Mouse (Mus musculus) heart, embryonic 14.5 days (tissue): Measurements from ENCODE around the gene Itpr3. TPM values are rescaled to one million over a fixed set of nuclear protein-coding genes. Genes with fewer than 3 reads are reported as not detected.
A peak's percentile ranks its signal among the peaks of the same experiment; 100 is the strongest.

Experiments used
- ATAC-seq: fragments of 200-750 bp; cut with Nextera tagmentation; 2 replicates; pipeline ENCODE4 v1.8.0; 2017; ENCODE audit warnings: low read depth, moderate TSS enrichment; ENCODE audit not compliant: insufficient number of reproducible peaks, insufficient read depth, low FRiP score
- H3K27ac ChIP-seq, 2 experiments: fragments of 200-500 bp in 1 of 2; fragments of 300-500 bp in 1 of 2; sonication (generic) in 1 of 2; replicated peaks in 1 of 2; 2 replicates each; pipeline ENCODE4 v1.5.1; 2012 to 2014; ENCODE audit warnings: low read depth in 2 of 2, low read length in 2 of 2, control low read depth in 1 of 2, mild to moderate bottlenecking in 1 of 2, mixed read lengths in 1 of 2; ENCODE audit not compliant: control insufficient read depth in 1 of 2, insufficient read depth in 1 of 2
- H3K27me3 ChIP-seq: fragments of 300-500 bp; sonication (generic); 2 replicates; pipeline ENCODE4 v1.6.1; 2014; ENCODE audit warnings: mild to moderate bottlenecking, low read length, control low read depth; ENCODE audit not compliant: control insufficient read depth, insufficient read depth
- H3K36me3 ChIP-seq: fragments of 300-500 bp; sonication (generic); 2 replicates; pipeline ENCODE4 v1.6.1; 2014; ENCODE audit warnings: mild to moderate bottlenecking, control low read depth, low read length, mixed read lengths; ENCODE audit not compliant: control insufficient read depth, insufficient read depth
- H3K4me1 ChIP-seq, 2 experiments: fragments of 200-500 bp in 1 of 2; fragments of 300-500 bp in 1 of 2; sonication (generic) in 1 of 2; 2 replicates each; pipeline ENCODE4 v1.6.1; 2012 to 2014; ENCODE audit warnings: low read length in 2 of 2, control low read depth in 1 of 2, mixed read lengths in 1 of 2; ENCODE audit not compliant: control insufficient read depth in 2 of 2, insufficient read depth in 2 of 2
- H3K4me2 ChIP-seq: fragments of 300-500 bp; sonication (generic); 2 replicates; pipeline ENCODE4 v1.6.1; 2014; ENCODE audit warnings: mild to moderate bottlenecking, low read length
- H3K4me3 ChIP-seq, 2 experiments: fragments of 200-500 bp in 1 of 2; fragments of 300-500 bp in 1 of 2; sonication (generic) in 1 of 2; 2 replicates each; pipeline ENCODE4 v1.5.1; 2012 to 2014; ENCODE audit warnings: low read length in 2 of 2, mild to moderate bottlenecking in 2 of 2, control low read depth in 1 of 2, low read depth in 1 of 2, moderate library complexity in 1 of 2; ENCODE audit not compliant: control insufficient read depth in 1 of 2, insufficient read depth in 1 of 2
- H3K9ac ChIP-seq: fragments of 300-500 bp; sonication (generic); 2 replicates; pipeline ENCODE4 v1.6.1; 2014; ENCODE audit warnings: mild to moderate bottlenecking, low read length
- H3K9me3 ChIP-seq: fragments of 300-500 bp; sonication (generic); 2 replicates; pipeline ENCODE4 v1.6.1; 2016; ENCODE audit warnings: low read length, control low read depth; ENCODE audit not compliant: control insufficient read depth
- WGBS: fragments of 180-500 bp; shearing (Covaris S2); extraction: QIAGEN DNeasy Blood & Tissue Kit; methylation state at CpG from one replicate; pipeline ENCODE4 v1.1.7; 2014; 5-methylcytosine and 5-hydroxymethylcytosine counted together
- polyA plus RNA-seq: library from polyadenylated mRNA; unstranded; fragments of >200 nt; fragmentation: Nextera tagmentation; extraction: Ambion mirVana; gene quantifications from 2 replicates; pipeline ENCODE4 v1.2.1, GENCODE M21; 2014

The Itpr3 gene
- polyA plus RNA-seq, 1 experiment from 2014 or later, result 1.7 TPM

GRCm38 (mm10) chr17:27078499-27078898 lies 21.4 kb downstream of the Itpr3 start:
- peaks cover 13 to 17% of the 10 kb centered on the region in 2 experiments for H3K4me1 ChIP-seq
- 57% methylated on average over 6 of the region's 6 CpGs for WGBS
- no peak overlapping the region for H3K4me2 ChIP-seq
- no peaks in the 10 kb centered on the region for H3K27me3 ChIP-seq
- H3K4me3 ChIP-seq, result no peak overlapping the region
- H3K9me3 ChIP-seq, result 0 out of 2 replicates have a peak, but pooled peaks cover 4% of the 10 kb centered on the region
- H3K27ac ChIP-seq, result no peak overlapping the region
- no peaks in the 10 kb centered on the region for H3K36me3 ChIP-seq
- ATAC-seq, result no peak
- H3K9ac ChIP-seq, result no peak overlapping the region

DNA sequence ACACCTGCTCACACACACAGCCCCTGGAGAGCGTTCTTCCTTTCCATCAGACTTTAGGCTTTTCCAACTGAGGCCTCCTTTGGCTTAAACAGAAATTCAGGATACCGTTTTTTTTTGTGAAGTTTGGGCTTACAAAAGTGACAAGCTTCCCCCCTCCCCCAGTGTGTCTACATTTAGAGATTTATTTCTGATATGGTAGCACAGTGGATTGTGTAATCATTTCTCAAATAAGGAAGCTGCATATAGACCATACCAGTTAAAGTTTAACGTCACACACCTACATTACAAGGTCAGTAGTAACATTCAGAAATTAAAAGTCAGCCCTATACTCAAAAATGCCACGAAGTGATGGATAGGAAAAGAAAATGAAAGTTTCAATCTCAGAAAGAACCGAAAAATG lies 24.8 kb downstream of the Itpr3 start:
- 0 out of 2 replicates have a peak, but pooled peaks cover 6% of the 10 kb centered on the region for H3K9me3 ChIP-seq
- H3K4me3 ChIP-seq, result no peak overlapping the region
- no peak overlapping the region for H3K9ac ChIP-seq
- peaks cover 9 to 19% of the 10 kb centered on the region in 2 experiments for H3K4me1 ChIP-seq
- H3K27me3 ChIP-seq, result no peaks in the 10 kb centered on the region
- no peak overlapping the region for H3K4me2 ChIP-seq
- no peak for ATAC-seq
- no peaks in the 10 kb centered on the region for H3K36me3 ChIP-seq
- no peak overlapping the region for H3K27ac ChIP-seq
- WGBS, result 79% methylated on average over 5 of the region's 5 CpGs

GRCm38 (mm10) chr17:27082796-27083195 lies 25.7 kb downstream of the Itpr3 start:
- H3K27ac ChIP-seq, result no peak overlapping the region
- no peak for ATAC-seq
- H3K27me3 ChIP-seq, result no peaks in the 10 kb centered on the region
- 35% methylated on average over 8 of the region's 8 CpGs for WGBS
- no peaks in the 10 kb centered on the region for H3K36me3 ChIP-seq
- H3K9me3 ChIP-seq, result 0 out of 2 replicates have a peak, but pooled peaks cover 5% of the 10 kb centered on the region
- H3K9ac ChIP-seq, result no peak overlapping the region
- H3K4me3 ChIP-seq, result no peak overlapping the region
- peaks cover 9 to 19% of the 10 kb centered on the region in 2 experiments for H3K4me1 ChIP-seq
- H3K4me2 ChIP-seq, result no peak overlapping the region

DNA sequence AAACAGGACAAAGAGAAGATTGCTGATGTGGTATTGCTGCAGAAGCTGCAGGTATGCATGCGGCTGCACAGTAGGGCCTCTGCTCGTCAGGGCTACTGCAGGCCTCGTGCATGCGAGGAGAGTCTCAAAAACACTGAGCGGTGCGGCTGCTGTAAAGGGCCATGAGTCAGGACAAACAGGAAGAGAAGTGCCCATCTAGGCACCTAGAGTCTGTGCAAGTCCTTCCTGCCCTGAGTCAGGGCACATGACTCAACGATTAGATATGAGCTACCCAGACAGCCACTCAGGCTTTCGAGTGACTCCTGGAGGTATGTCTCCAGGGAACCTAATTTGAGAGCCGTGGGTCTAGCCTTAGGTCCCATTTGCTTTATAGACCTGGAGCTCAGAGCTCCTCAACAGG lies 26.5 kb downstream of the Itpr3 start:
- peak; percentile 55 for ATAC-seq
- WGBS, result 44% methylated on average over 9 of the region's 9 CpGs
- no peak overlapping the region for H3K27ac ChIP-seq

DNA sequence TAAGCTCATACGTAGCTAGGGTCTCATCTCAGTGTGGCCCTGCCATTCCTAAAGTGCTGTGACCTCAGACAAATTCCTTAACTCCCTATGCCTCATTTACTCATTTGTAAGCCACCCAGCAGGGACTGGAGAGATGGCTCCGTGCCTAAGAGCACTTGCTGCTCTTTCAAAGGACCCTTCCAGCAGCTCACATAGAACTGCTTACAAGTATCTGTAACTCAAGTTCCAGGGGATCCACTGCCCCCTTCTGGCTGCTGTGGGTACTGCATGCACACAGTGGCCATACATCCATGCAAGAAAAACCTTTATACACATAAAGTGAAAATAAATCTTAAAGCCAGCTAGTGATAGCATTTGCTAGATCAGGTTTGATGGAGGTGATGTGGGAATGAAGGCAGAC lies 28.6 kb downstream of the Itpr3 start:
- no peak overlapping the region for H3K4me2 ChIP-seq
- H3K27ac ChIP-seq, result no peak overlapping the region
- H3K4me3 ChIP-seq, result no peak overlapping the region
- peaks cover 3% of the 10 kb centered on the region; the same call in 1 of the 2 replicates for H3K36me3 ChIP-seq
- H3K4me1 ChIP-seq, result peaks cover 9 to 11% of the 10 kb centered on the region in 2 experiments
- 71% methylated on average over 2 of the region's 2 CpGs for WGBS
- H3K9me3 ChIP-seq, result 0 out of 2 replicates have a peak, but pooled peaks cover 2% of the 10 kb centered on the region
- no peaks in the 10 kb centered on the region for H3K27me3 ChIP-seq
- no peak overlapping the region for H3K9ac ChIP-seq
- no peak for ATAC-seq

More for the DNA sequence above, 26.5 kb downstream of the Itpr3 start:
- Histone ChIP-seq H3K4me1 (peaks cover 9 to 19% of the 10 kb centered on the region in 2 experiments), H3K36me3 (no peaks in the 10 kb centered on the region), H3K9me3 (0 out of 2 replicates have a peak, but pooled peaks cover 2% of the 10 kb centered on the region), H3K9ac (no peak overlapping the region), H3K27me3 (no peaks in the 10 kb centered on the region), H3K4me2 (no peak overlapping the region), H3K4me3 (no peak overlapping the region)

DNA sequence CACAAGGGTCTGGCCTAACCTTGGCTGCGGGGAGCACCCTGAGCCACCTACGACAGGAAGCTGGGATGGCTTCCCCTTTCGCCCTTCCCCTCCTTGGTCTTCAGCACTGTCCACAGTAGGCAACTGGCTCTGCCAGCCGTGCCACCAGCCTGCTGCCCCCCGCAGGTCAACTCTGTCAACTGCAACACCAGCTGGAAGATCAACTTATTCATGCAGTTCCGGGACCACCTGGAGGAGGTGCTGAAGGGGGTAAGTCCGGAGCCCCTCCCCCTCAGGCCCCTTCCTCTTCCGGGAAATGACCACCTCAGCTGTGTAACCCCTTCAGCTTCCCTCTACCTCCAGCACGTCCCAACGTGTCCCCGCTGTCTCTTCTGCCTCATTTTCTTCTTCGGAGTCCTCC lies 30.3 kb downstream of the Itpr3 start:
- Histone ChIP-seq H3K36me3 (peaks cover 3% of the 10 kb centered on the region; the same call in 1 of the 2 replicates), H3K9me3 (0 out of 2 replicates have a peak, but pooled peaks cover 2% of the 10 kb centered on the region), H3K4me1 (peaks cover 9 to 11% of the 10 kb centered on the region in 2 experiments), H3K27me3 (no peaks in the 10 kb centered on the region), H3K9ac (no peak overlapping the region), H3K4me2 (no peak overlapping the region), H3K27ac (no peak overlapping the region), H3K4me3 (no peak overlapping the region)
- WGBS, result 46% methylated on average over 12 of the region's 12 CpGs
- no peak for ATAC-seq

GRCm38 (mm10) chr17:27090068-27090467 lies 33.0 kb downstream of the Itpr3 start:
- H3K4me3 ChIP-seq, result no peak overlapping the region
- no peak for ATAC-seq
- WGBS, result 70% methylated on average over 9 of the region's 9 CpGs

GRCm38 (mm10) chr17:27095690-27096089 lies 38.6 kb downstream of the Itpr3 start:
- Histone ChIP-seq H3K9me3 (no peaks in the 10 kb centered on the region), H3K4me3 (no peak overlapping the region), H3K4me2 (no peak overlapping the region), H3K27ac (no peak overlapping the region), H3K36me3 (0 out of 2 replicates have a peak, but pooled peaks cover 2% of the 10 kb centered on the region), H3K9ac (no peak overlapping the region), H3K4me1 (no peaks in the 10 kb centered on the region), H3K27me3 (no peaks in the 10 kb centered on the region)
- 42% methylated on average over 13 of the region's 13 CpGs for WGBS
- ATAC-seq, result no peak

More at GRCm38 (mm10) chr17:27090068-27090467, 33.0 kb downstream of the Itpr3 start:
- no peaks in the 10 kb centered on the region for H3K27me3 ChIP-seq
- no peak overlapping the region for H3K27ac ChIP-seq
- H3K9me3 ChIP-seq, result 0 out of 2 replicates have a peak, but pooled peaks cover 2% of the 10 kb centered on the region
- no peak overlapping the region for H3K4me2 ChIP-seq
- H3K36me3 ChIP-seq, result peaks cover 5% of the 10 kb centered on the region; the same call in 1 of the 2 replicates
- no peaks in the 10 kb centered on the region; a peak in 1 of 4 replicates for H3K4me1 ChIP-seq
- no peak overlapping the region for H3K9ac ChIP-seq
